Mouse (Mus musculus) forebrain, embryonic 11.5 days (tissue): ENCODE results near the gene Pdgfc. TPM values are rescaled to one million over a fixed set of nuclear protein-coding genes. Genes with fewer than 3 reads are reported as not detected.

ENCODE experiments used
- ATAC-seq: fragments of 200-750 bp; cut with Nextera tagmentation; replicated peaks from 2 replicates; pipeline ENCODE4 v1.8.0; 2017; ENCODE audit warnings: moderate TSS enrichment; ENCODE audit not compliant: low FRiP score
- DNase-seq: peaks from one replicate; pipeline ENCODE4 v3.0.0-alpha.2; 2017; ENCODE audit warnings: low spot score
- H3K27ac ChIP-seq: fragments of 300-500 bp; sonication (generic); 2 replicates; pipeline ENCODE4 v1.5.1; 2014; ENCODE audit warnings: low read depth, low read length
- H3K27me3 ChIP-seq: fragments of 300-500 bp; sonication (generic); 2 replicates; pipeline ENCODE4 v1.6.1; 2014; ENCODE audit warnings: mild to moderate bottlenecking, low read length, mixed read lengths; ENCODE audit not compliant: control insufficient read depth, insufficient read depth
- H3K36me3 ChIP-seq: fragments of 300-500 bp; sonication (generic); 2 replicates; pipeline ENCODE4 v1.6.1; 2014; ENCODE audit warnings: mild to moderate bottlenecking, low read length, moderate library complexity, mixed read lengths; ENCODE audit not compliant: control insufficient read depth, insufficient read depth
- H3K4me1 ChIP-seq: fragments of 300-500 bp; sonication (generic); replicated peaks from 2 replicates; pipeline ENCODE4 v1.6.1; 2014; ENCODE audit warnings: low read length, mixed read lengths; ENCODE audit not compliant: control insufficient read depth, insufficient read depth
- H3K4me2 ChIP-seq: fragments of 300-500 bp; sonication (generic); 2 replicates; pipeline ENCODE4 v1.6.1; 2014; ENCODE audit warnings: low read depth, mild to moderate bottlenecking, low read length, moderate library complexity, mixed read lengths; ENCODE audit not compliant: severe bottlenecking
- H3K4me3 ChIP-seq: fragments of 300-500 bp; sonication (generic); 2 replicates; pipeline ENCODE4 v1.5.1; 2014; ENCODE audit warnings: low read depth, low read length
- H3K9ac ChIP-seq: fragments of 300-500 bp; sonication (generic); 2 replicates; pipeline ENCODE4 v1.6.1; 2014; ENCODE audit warnings: low read length
- H3K9me3 ChIP-seq: fragments of 300-500 bp; sonication (generic); 2 replicates; pipeline ENCODE4 v1.6.1; 2016; ENCODE audit warnings: low read length, mixed read lengths; ENCODE audit not compliant: control insufficient read depth
- WGBS: fragments of 180-500 bp; shearing (Covaris S2); extraction: QIAGEN DNeasy Blood & Tissue Kit; methylation state at CpG from one replicate; pipeline ENCODE4 v1.1.7; 2014; 5-methylcytosine and 5-hydroxymethylcytosine counted together
- polyA plus RNA-seq: library from polyadenylated mRNA; unstranded; fragments of >200 nt; fragmentation: Nextera tagmentation; extraction: Ambion mirVana; gene quantifications from 2 replicates; pipeline ENCODE4 v1.2.1, GENCODE M21; 2014

Gene Pdgfc
- polyA plus RNA-seq, 1 experiment from 2014 or later = 12.6 TPM

- H3K27me3 ChIP-seq = no peaks in the 10 kb centered on the region
- no peaks in the 10 kb centered on the region for H3K4me1 ChIP-seq
- H3K9ac ChIP-seq = no peak overlapping the region
- no peak overlapping the region for H3K4me2 ChIP-seq
- ATAC-seq (no peak), DNase-seq (no peak)
- H3K9me3 ChIP-seq = no peaks in the 10 kb centered on the region
- WGBS = 74% methylated on average over 1 of the region's 1 CpGs
- H3K4me3 ChIP-seq = no peak overlapping the region
- H3K36me3 ChIP-seq = no peaks in the 10 kb centered on the region
- no peak overlapping the region for H3K27ac ChIP-seq
These were observed 118.2 kb downstream of the Pdgfc start for GRCm38 (mm10) chr3:81154420-81154819.

GRCm38 (mm10) chr3:81160457-81161165 lies 124.4 kb downstream of the Pdgfc start:
- H3K4me2 ChIP-seq = no peak overlapping the region
- no peaks in the 10 kb centered on the region for H3K9me3 ChIP-seq
- DNase-seq (no peak), ATAC-seq (no peak)
- no peaks in the 10 kb centered on the region for H3K4me1 ChIP-seq
- no peaks in the 10 kb centered on the region for H3K36me3 ChIP-seq
- H3K27me3 ChIP-seq = no peaks in the 10 kb centered on the region
- no peak overlapping the region for H3K9ac ChIP-seq
- H3K4me3 ChIP-seq = no peak overlapping the region
- H3K27ac ChIP-seq = no peak overlapping the region

GRCm38 (mm10) chr3:81162129-81162528 lies 125.9 kb downstream of the Pdgfc start:
- ATAC-seq (no peak), DNase-seq (no peak)
- no peak overlapping the region for H3K4me2 ChIP-seq
- no peaks in the 10 kb centered on the region for H3K9me3 ChIP-seq
- 96% methylated on average over 4 of the region's 4 CpGs for WGBS
- H3K36me3 ChIP-seq = no peaks in the 10 kb centered on the region
- no peaks in the 10 kb centered on the region for H3K4me1 ChIP-seq
- no peaks in the 10 kb centered on the region for H3K27me3 ChIP-seq
- no peak overlapping the region for H3K27ac ChIP-seq
- H3K9ac ChIP-seq = no peak overlapping the region
- H3K4me3 ChIP-seq = no peak overlapping the region

- H3K9me3 ChIP-seq = no peaks in the 10 kb centered on the region
- no peaks in the 10 kb centered on the region for H3K4me1 ChIP-seq
- ATAC-seq (no peak), DNase-seq (no peak)
- no peak overlapping the region for H3K27ac ChIP-seq
- H3K36me3 ChIP-seq = no peaks in the 10 kb centered on the region
- WGBS = 95% methylated on average over 5 of the region's 5 CpGs
- H3K4me3 ChIP-seq = no peak overlapping the region
- H3K27me3 ChIP-seq = no peaks in the 10 kb centered on the region
- H3K9ac ChIP-seq = no peak overlapping the region
- no peak overlapping the region for H3K4me2 ChIP-seq
These were observed 127.9 kb downstream of the Pdgfc start for GRCm38 (mm10) chr3:81164091-81164490.

- WGBS = 72% methylated on average over 4 of the region's 4 CpGs
- Histone ChIP-seq H3K4me1 (no peaks in the 10 kb centered on the region), H3K4me3 (no peak overlapping the region), H3K9ac (no peak overlapping the region), H3K27me3 (no peaks in the 10 kb centered on the region), H3K9me3 (no peaks in the 10 kb centered on the region), H3K27ac (no peak overlapping the region), H3K4me2 (no peak overlapping the region), H3K36me3 (no peaks in the 10 kb centered on the region)
- DNase-seq (no peak), ATAC-seq (no peak)
These were observed 134.0 kb downstream of the Pdgfc start for GRCm38 (mm10) chr3:81170073-81170809.

- Histone ChIP-seq H3K4me3 (no peak overlapping the region), H3K9ac (no peak overlapping the region), H3K4me2 (no peak overlapping the region), H3K27me3 (no peaks in the 10 kb centered on the region), H3K4me1 (no peaks in the 10 kb centered on the region), H3K9me3 (no peaks in the 10 kb centered on the region), H3K36me3 (no peaks in the 10 kb centered on the region), H3K27ac (no peak overlapping the region)
- DNase-seq = no peak
- 85% methylated on average over 3 of the region's 3 CpGs for WGBS
- ATAC-seq = no peak
These were observed 138.6 kb downstream of the Pdgfc start for GRCm38 (mm10) chr3:81174832-81175231.

- Histone ChIP-seq H3K27me3 (no peaks in the 10 kb centered on the region), H3K27ac (no peak overlapping the region), H3K4me1 (no peaks in the 10 kb centered on the region), H3K4me3 (no peak overlapping the region), H3K9ac (no peak overlapping the region), H3K36me3 (no peaks in the 10 kb centered on the region), H3K4me2 (no peak overlapping the region), H3K9me3 (no peaks in the 10 kb centered on the region)
- DNase-seq = no peak
- 96% methylated on average over 1 of the region's 1 CpGs for WGBS
- ATAC-seq = no peak
These were observed 145.2 kb downstream of the Pdgfc start for GRCm38 (mm10) chr3:81181319-81182013.

GRCm38 (mm10) chr3:81196937-81197336 lies 160.7 kb downstream of the Pdgfc start:
- Histone ChIP-seq H3K9ac (no peak overlapping the region), H3K27ac (no peak overlapping the region), H3K4me3 (no peak overlapping the region), H3K9me3 (no peaks in the 10 kb centered on the region), H3K36me3 (no peaks in the 10 kb centered on the region), H3K4me2 (no peak overlapping the region), H3K27me3 (no peaks in the 10 kb centered on the region), H3K4me1 (no peaks in the 10 kb centered on the region)
- 87% methylated on average over 2 of the region's 2 CpGs for WGBS
- ATAC-seq = no peak
- no peak for DNase-seq
